Mouse (Mus musculus): ENCODE measurements around the gene Fv1.
"Not testable (repeated sequence)": the region's sequence is repeated elsewhere in the genome, so short reads cannot be mapped to it uniquely, and the experiment has no call there.

Gene Fv1

GRCm38 (mm10) chr4:147868450-147869031 lies at the start of gene Fv1, which contains the start of gene Miip:
Gene Fv1 (plus strand): TSS chr4:147868979.
Gene Miip (minus strand): TSS chr4:147868816.
- peak; percentile 94 for DNase-seq (ENCODE audit: low spot score in 2 of 2)

DNA sequence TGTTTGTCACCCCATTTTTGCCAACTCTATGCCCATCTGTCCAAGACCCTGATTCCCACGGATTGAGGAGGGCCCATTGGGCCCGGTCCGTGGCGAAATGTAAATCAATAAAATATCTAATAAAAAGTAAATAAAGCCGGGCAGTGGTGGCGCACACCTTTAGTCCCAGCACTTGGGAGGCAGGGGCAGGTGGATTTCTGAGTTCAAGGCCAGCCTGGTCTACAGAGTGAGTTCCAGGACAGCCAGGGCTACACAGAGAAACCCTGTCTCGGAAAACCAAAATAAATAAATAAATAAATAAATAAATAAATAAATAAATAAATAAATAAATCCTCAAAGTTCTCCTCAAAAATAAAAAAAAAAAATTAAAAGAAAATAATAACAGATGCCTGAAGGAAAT lies 49.1 kb upstream of the Fv1 start:
- DNase-seq (ENCODE audit: low spot score in 2 of 2) = not testable (repeated sequence)

- DNase-seq (ENCODE audit: low spot score in 2 of 2) = not testable (repeated sequence)
These were observed 47.4 kb upstream of the Fv1 start for GRCm38 (mm10) chr4:147821414-147821813.

GRCm38 (mm10) chr4:147824389-147824788 lies 44.4 kb upstream of the Fv1 start:
- DNase-seq (ENCODE audit: low spot score in 2 of 2) = no peak

- peak; percentile 38 to 76 for DNase-seq (ENCODE audit: low spot score in 2 of 2)
These were observed 29.5 kb upstream of the Fv1 start for GRCm38 (mm10) chr4:147839282-147839681.

- DNase-seq (ENCODE audit: low spot score in 2 of 2) = no peak
These were observed 25.9 kb upstream of the Fv1 start for GRCm38 (mm10) chr4:147842871-147843270.

DNA sequence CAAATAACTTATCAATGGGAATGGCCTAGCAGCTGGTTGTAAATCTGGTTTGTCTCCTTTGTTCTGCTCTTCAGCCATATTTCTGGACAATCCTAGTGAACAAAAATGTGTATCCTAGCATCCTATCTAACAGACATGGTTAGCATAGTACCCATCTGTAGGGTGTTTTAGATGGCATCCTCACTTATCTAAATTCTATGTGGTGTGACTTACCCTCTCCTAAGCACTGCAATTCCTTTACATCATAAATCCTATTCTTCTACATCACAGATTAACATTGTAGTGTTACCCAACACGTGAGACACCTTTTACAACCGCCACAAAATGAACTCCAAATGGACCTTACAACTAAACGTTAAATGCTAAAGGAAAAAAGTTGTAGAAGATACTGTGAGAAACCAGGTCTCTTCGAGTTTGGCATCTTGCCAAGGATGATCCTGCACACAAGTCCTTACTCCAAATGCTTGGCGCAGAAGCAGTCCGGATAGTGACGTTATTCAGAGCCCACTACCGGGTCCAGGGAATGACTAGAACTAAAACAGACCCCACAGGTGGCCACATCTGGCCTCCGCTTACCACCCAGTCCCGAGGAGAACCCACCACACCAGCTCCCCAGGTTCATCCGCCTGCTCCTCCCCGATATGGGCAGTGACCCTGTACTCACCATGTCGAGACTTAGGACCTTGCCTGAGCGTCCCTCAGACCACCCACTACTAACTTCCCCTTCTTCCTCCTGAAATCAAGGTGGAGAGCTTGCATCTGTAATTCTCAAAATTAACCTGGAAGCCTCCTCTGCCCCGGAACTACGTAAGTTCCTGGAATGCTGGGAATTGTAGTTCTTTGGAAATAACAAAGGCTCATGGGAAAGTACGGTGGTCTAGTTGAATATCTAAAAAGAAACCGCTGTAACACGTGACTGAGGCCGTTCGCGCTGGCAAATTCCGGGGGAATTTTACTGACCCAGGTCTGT lies 20.9 kb upstream of the Fv1 start, which contains the start of gene Zfp933:
TSS of gene Zfp933 (minus strand) at position 753 of the 970 bp plus-strand sequence.
- peak; percentile 34 to 66 for DNase-seq (ENCODE audit: low spot score in 2 of 2)

- no peak for DNase-seq (ENCODE audit: low spot score in 2 of 2)
These were observed 20.2 kb upstream of the Fv1 start for GRCm38 (mm10) chr4:147848584-147848991.

DNA sequence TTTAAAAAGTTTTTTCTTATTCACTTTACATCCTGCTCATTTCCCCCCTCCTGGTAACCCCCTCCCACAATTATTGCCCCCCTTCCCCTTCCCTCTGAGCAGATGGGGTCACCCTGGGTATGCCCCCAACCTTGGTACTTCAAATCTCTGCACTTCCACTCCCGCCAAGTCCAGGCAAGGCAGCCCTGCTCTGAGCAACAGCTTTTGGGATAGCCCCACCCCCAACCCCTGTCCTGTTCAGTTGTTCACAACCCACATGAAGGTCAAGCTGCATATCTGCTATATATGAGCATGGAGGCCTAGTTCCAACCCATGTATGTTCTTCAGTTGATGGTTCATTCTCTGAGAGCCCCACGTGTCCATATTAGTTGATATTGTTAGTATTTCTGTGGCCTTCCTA lies 18.0 kb upstream of the Fv1 start:
- no peak for DNase-seq (ENCODE audit: low spot score in 2 of 2)

DNA sequence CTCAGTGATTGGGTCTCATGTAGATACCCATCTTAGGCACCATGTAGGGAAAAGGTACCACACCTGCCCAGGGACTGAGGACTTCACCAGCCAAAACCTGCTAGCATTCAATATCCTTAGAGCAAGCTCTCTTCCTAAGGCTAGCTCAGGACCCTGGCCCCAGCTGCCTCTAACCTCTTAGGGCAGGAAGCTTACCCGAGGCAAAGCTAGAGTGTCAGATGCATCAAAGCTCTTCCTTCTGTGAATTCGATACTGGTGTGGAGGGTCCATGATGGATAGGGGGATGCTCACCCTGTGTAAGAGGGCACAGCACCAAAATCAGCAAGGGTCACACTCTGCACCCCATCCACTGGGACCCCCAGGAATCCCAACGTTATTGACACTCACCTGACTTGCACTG lies 6.7 kb upstream of the Fv1 start:
- DNase-seq (ENCODE audit: low spot score in 2 of 2) = no peak

- no peak for DNase-seq (ENCODE audit: low spot score in 2 of 2)
These were observed 3.1 kb upstream of the Fv1 start for GRCm38 (mm10) chr4:147865651-147866050.

GRCm38 (mm10) chr4:147866056-147866455 lies 2.7 kb upstream of the Fv1 start:
- no peak for DNase-seq (ENCODE audit: low spot score in 2 of 2)

DNA sequence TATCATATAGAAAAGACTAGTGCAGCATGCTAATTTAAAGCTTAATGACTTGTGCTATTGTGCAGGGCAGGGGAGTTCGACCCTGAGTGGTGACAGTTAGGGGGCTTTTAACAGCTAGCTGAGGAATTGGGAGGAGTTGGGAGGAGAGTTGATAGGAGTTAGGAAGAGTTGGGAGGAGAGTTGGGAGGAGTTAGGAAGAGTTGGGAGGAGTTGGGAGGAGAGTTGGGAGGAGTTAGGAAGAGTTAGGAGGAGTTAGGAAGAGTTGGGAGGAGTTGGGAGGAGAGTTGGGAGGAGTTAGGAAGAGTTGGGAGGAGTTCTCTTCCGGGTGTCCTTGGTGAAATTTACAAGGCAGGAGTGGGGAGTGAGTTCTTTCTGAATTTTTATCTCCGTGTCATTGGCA lies 2.0 kb upstream of the Fv1 start:
- not testable (repeated sequence) for DNase-seq (ENCODE audit: low spot score in 2 of 2)

GRCm38 (mm10) chr4:147867563-147868449 lies 973 bp upstream of the Fv1 start:
- DNase-seq (ENCODE audit: low spot score in 2 of 2) = no peak

- DNase-seq (ENCODE audit: low spot score in 2 of 2) = peak in 1 of 2 experiments; percentile 60
These were observed 459 bp downstream of the Fv1 start for GRCm38 (mm10) chr4:147869238-147869637.

DNA sequence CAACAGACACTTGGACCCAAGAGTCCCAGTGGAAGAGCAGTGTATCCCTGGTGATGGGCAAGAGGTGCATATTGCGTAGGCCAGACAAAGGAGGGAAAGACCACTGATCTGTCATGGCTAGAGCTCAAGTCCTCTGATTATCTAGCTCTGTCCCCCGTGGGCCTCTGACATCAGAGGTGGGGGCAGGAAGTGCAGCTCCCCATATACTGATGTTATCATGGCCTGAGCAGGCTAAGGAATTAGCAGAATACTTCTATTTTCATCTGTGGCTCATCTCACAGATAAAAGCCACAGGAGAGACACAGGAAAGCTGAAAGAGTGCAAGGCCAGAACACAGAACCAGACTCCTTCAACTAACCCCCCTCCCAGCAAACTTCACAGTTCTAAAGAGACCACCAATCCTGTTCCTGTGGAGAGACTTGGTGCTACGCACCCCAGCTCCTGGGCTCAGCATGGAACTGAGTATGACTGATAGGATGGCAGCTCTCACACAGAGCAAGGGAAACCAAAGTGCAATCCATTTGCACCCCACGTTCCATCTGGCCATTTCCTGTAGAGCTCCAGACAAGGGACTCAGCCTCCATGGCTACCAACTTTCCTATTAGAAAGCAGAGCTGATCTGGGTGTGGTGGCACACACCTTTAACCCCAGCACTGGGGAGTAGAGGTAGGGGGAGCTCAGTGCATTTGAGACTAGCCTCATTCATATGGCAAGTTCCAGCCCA lies 7.2 kb downstream of the Fv1 start:
- DNase-seq (ENCODE audit: low spot score in 2 of 2) = no peak

- peak in 1 of 2 experiments; percentile 58 for DNase-seq (ENCODE audit: low spot score in 2 of 2)
These were observed 9.8 kb downstream of the Fv1 start for GRCm38 (mm10) chr4:147878537-147878936.

GRCm38 (mm10) chr4:147879456-147879855 lies 10.7 kb downstream of the Fv1 start:
- peak in 1 of 2 experiments; percentile 56 for DNase-seq (ENCODE audit: low spot score in 2 of 2)

- DNase-seq (ENCODE audit: low spot score in 2 of 2) = no peak
These were observed 11.1 kb downstream of the Fv1 start for GRCm38 (mm10) chr4:147879865-147880264.

DNA sequence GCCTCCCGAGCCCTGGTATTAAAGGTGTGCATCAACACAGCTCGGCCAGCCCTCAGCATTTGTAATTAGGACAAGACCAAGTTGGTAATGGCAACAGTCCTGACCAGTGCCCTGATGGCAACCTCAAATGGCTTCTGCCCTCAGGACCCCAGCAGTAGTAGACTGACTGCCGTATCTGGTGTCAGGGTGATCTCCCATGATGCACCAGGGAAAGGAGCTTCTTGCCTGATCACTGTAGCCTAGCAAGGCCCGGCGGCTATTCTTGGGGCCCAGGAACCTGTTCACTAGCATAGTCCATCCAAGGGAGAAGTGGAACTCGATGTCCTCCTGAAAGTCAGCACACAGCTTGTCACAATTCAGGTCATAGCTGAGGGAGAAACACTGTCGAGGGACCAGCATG lies 13.0 kb downstream of the Fv1 start:
- DNase-seq (ENCODE audit: low spot score in 2 of 2) = peak in 1 of 2 experiments; percentile 54

DNA sequence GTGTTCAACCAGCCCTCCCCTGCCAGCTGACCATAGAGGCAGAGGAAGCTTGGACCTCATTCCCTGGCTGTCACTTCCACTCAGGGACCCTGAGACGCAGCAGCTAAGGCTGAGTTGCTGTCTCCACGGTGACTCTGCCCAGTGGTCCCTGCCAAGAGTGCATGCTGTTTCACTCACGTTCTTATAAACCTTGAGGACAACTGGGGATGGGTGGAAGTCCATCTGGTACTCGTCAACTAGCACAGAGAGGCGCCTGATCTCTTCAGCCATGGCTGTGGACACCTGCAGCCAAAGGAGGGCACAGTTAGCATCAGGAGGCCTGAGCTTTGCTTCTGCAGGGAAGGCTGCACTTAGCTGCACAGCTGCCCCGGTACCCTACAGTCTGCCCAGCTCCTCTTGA lies 14.3 kb downstream of the Fv1 start:
- DNase-seq (ENCODE audit: low spot score in 2 of 2) = no peak
